Mouse (Mus musculus): ENCODE data around the gene Proca1. TPM values are rescaled to one million over a fixed set of nuclear protein-coding genes. Genes with fewer than 3 reads are reported as not detected.
A peak's percentile ranks its signal among the peaks of the same experiment; 100 is the strongest.

Gene Proca1
- polyA plus RNA-seq, 1 experiment: 1.7 TPM

DNA sequence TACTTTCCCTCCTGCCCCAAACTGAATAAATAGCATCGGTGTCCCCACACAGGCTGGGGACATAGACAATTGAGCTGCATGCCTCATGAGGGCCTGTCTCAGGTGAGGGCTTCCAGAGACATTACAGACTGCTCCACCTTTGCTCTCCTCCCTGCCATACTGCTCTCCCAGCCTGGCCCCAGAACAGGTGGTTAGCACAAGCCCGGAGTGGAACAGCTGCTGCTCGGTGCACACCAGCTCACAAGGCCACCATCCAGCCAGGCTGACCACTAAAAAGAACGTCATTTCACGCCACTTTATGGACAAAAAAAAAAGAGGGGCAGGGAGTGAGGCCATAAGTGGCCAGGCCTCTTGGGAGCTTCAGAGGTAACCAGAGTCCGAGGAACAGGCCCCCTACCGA lies 14.0 kb downstream of the Proca1 start:
- TF ChIP-seq POLR2A (IDR thresholded peaks at IDR 0.05; ENCODE audit: low read depth, low read length) (no peak), CTCF (IDR thresholded peaks at IDR 0.05; ENCODE audit: borderline replicate concordance, insufficient read depth, low read length) (no peak)
- H3K27ac ChIP-seq (ENCODE audit: insufficient read depth, low read length): no peak overlapping the region
- no peak overlapping the region for H3K4me3 ChIP-seq (ENCODE audit: insufficient read depth, low read length)
- H3K4me1 ChIP-seq (ENCODE audit: control insufficient read depth, insufficient read depth, low read length): no peaks in the 10 kb centered on the region

DNA sequence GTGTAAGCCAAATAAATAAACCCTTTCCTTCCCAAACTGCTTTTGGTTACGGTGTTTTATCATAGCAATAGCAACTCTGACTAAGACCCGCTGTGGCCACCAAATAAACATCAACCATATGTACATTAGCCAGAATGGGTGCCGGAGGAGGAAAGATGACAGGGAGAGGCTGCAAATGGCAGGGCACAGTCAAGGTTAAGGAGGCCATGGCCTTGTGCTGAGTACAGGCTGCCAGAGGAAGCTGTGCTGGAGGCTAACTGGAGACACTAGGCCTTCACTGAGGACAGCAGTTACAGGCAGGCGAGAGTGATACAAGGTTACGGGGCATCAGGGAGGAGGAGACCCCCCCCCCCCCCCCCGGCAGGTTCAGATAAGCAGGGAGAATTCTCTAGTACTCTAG lies 16.7 kb downstream of the Proca1 start:
- H3K27ac ChIP-seq (ENCODE audit: insufficient read depth, low read length): no peak overlapping the region
- H3K4me3 ChIP-seq (ENCODE audit: insufficient read depth, low read length): no peak overlapping the region
- H3K4me1 ChIP-seq (ENCODE audit: control insufficient read depth, insufficient read depth, low read length): no peaks in the 10 kb centered on the region
- TF ChIP-seq POLR2A (IDR thresholded peaks at IDR 0.05; ENCODE audit: low read depth, low read length) (no peak), CTCF (IDR thresholded peaks at IDR 0.05; ENCODE audit: borderline replicate concordance, insufficient read depth, low read length) (no peak)

DNA sequence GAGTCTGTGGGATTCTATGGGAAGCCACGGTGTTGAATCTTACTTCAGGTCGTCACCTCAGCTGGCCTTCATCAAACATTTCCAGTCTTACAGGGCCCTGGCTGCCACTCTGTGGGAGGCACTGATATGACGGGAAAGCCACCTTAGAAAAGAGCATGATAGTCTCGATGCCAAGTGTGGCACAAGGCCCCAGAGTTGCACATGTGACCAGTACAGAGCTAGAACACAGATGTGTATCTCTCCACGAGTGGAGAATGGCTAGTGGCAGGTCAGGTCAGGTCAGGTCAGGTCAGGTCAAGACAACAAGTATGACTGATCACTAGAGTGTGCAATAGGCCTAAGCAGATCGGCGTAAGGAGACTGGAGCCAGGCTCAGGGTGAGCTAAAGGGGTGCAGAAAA lies 17.4 kb downstream of the Proca1 start:
- H3K27ac ChIP-seq (ENCODE audit: insufficient read depth, low read length): no peak overlapping the region
- no peak for TF ChIP-seq POLR2A (IDR thresholded peaks at IDR 0.05; ENCODE audit: low read depth, low read length)
- H3K4me3 ChIP-seq (ENCODE audit: insufficient read depth, low read length): no peak overlapping the region
- no peaks in the 10 kb centered on the region for H3K4me1 ChIP-seq (ENCODE audit: control insufficient read depth, insufficient read depth, low read length)

DNA sequence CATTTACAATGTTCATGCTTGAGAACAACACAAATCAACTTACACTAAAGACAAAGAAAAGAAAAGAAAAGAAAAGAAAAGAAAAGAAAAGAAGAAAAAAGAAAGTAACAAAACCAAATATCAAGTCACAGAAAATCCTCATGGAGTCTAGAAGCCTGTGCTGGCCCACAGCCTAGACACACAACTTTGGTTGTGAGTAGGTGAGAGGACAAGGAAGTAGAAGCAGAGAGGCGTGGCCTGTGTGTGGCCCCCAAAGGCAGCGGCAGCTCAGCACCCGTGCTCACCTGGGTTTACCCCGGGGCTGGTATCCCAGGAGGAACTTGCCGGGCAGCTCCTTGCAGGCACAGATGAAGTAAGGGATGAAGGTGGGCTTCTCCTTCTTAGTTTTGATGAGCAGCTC lies 18.3 kb downstream of the Proca1 start:
- Histone ChIP-seq H3K4me1 (ENCODE audit: control insufficient read depth, insufficient read depth, low read length) (no peaks in the 10 kb centered on the region), H3K4me3 (ENCODE audit: insufficient read depth, low read length) (no peak overlapping the region), H3K27ac (ENCODE audit: insufficient read depth, low read length) (no peak overlapping the region)
- TF ChIP-seq CTCF (IDR thresholded peaks at IDR 0.05; ENCODE audit: borderline replicate concordance, insufficient read depth, low read length) (no peak), POLR2A (IDR thresholded peaks at IDR 0.05; ENCODE audit: low read depth, low read length) (no peak)

DNA sequence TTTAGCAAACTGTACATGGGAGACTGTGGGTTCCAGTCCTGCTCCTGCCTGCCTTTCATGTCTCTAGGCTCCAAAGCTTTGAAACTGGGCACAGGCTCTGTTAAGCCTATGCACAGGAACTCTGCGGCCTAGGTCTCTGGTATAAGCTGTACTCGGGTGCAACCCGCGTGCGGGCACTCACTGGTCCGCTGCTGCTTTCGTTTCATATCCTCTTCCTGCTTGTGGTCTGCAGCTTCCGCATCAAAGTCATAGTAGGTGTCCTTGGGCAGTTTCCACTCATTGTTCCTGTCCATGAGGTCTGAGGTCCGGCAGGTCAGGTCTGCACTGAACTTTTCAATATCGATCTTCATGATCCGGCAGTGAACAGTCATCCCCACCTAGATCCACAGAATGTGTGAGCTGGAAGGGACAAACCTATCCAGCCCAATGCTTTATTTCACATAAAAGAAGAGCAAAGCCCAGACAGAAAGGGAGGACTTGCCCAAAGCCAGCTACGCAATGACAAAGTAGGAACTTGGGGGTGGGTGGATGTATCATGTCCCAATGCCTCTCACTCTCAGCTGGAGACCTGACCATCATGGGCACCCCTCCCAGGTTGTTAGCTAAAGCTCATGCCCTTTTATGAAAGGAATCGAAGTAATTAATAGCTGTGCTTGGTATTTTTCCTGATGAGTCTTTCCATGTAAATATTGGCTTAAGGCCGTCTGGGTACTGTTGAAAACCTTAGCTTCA lies 20.1 kb downstream of the Proca1 start:
- Histone ChIP-seq H3K4me3 (ENCODE audit: insufficient read depth, low read length) (no peak overlapping the region), H3K27ac (ENCODE audit: insufficient read depth, low read length) (no peak overlapping the region), H3K4me1 (ENCODE audit: control insufficient read depth, insufficient read depth, low read length) (no peaks in the 10 kb centered on the region)
- TF ChIP-seq POLR2A (IDR thresholded peaks at IDR 0.05; ENCODE audit: low read depth, low read length) (no peak), CTCF (IDR thresholded peaks at IDR 0.05; ENCODE audit: borderline replicate concordance, insufficient read depth, low read length) (no peak)

DNA sequence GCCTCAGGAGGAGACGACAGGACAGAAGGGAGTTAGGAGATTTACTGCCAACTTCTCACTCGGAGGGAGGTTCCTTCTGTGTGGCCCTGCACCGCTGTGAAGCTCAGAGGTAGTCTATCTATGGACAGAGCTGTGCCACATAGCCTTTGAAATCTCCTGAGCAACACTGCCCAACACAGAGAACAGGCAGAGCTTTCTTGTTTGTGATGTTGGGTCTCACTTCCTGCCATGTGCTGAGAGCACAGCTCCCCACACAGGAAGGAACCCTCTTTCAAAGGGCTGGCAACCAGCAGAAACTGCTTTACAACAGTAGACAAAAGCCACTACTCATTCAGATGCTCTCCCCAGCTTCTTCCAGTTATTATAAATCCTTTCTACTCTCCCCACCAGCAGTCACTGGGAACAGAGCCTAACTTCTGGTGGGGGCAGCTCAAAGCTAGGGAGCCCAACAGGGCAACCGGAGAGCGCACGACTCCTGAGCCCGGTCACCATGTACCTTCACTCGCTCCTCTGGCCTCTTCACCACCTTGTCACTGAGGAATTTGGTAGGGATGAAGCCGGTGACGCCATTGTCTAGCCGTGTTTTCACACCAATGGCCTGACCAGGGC lies 22.6 kb downstream of the Proca1 start:
- no peak for TF ChIP-seq CTCF (IDR thresholded peaks at IDR 0.05; ENCODE audit: borderline replicate concordance, insufficient read depth, low read length)
- TF ChIP-seq POLR2A (IDR thresholded peaks at IDR 0.05; ENCODE audit: low read depth, low read length): no peak
- no peak overlapping the region for H3K4me3 ChIP-seq (ENCODE audit: insufficient read depth, low read length)
- no peaks in the 10 kb centered on the region for H3K4me1 ChIP-seq (ENCODE audit: control insufficient read depth, insufficient read depth, low read length)
- H3K27ac ChIP-seq (ENCODE audit: insufficient read depth, low read length): no peak overlapping the region

DNA sequence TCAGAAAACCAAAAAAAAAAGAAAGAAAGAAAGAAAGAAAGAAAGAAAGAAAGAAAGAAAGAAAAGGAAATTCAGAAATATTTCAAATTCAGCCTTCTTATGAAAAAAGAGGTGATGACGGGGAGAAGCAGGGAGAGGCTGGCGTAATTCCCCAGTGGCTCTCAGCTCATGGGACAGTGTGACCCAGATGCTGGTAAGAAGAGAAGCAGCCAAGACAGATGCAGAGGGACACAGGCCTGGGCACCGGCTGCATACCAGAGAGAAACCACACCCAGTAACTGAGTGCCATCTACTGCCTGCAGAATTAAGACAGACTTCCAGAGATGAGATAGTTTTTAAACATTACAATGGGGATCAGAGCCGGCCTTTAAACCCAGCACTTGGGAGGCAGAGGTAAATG lies 30.4 kb downstream of the Proca1 start:
- no peak overlapping the region for H3K4me3 ChIP-seq (ENCODE audit: insufficient read depth, low read length)
- TF ChIP-seq POLR2A (IDR thresholded peaks at IDR 0.05; ENCODE audit: low read depth, low read length) (no peak), CTCF (IDR thresholded peaks at IDR 0.05; ENCODE audit: borderline replicate concordance, insufficient read depth, low read length) (no peak)
- no peaks in the 10 kb centered on the region for H3K4me1 ChIP-seq (ENCODE audit: control insufficient read depth, insufficient read depth, low read length)
- H3K27ac ChIP-seq (ENCODE audit: insufficient read depth, low read length): no peak overlapping the region

DNA sequence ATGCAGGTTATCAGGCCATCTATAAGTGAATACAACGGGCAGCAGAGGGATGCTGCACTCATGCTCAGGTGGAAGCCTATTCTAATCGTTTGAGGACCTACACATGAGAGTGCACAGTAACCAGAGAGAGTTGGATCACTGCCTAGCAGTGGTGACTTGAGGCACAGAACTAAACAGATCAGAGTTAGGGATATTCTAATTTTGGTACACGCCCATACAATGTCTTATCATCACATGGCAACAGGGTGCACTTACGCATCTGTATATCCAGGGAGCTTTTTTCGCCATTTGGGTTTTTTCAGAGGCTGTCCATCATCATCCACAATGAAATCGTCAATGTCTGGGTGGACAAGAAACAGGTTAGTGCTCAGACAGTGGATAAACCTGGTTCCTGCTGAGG lies 38.3 kb downstream of the Proca1 start:
- H3K27ac ChIP-seq (ENCODE audit: insufficient read depth, low read length): no peak overlapping the region
- TF ChIP-seq CTCF (IDR thresholded peaks at IDR 0.05; ENCODE audit: borderline replicate concordance, insufficient read depth, low read length): no peak
- no peak for TF ChIP-seq POLR2A (IDR thresholded peaks at IDR 0.05; ENCODE audit: low read depth, low read length)
- no peak overlapping the region for H3K4me3 ChIP-seq (ENCODE audit: insufficient read depth, low read length)
- no peaks in the 10 kb centered on the region for H3K4me1 ChIP-seq (ENCODE audit: control insufficient read depth, insufficient read depth, low read length)

DNA sequence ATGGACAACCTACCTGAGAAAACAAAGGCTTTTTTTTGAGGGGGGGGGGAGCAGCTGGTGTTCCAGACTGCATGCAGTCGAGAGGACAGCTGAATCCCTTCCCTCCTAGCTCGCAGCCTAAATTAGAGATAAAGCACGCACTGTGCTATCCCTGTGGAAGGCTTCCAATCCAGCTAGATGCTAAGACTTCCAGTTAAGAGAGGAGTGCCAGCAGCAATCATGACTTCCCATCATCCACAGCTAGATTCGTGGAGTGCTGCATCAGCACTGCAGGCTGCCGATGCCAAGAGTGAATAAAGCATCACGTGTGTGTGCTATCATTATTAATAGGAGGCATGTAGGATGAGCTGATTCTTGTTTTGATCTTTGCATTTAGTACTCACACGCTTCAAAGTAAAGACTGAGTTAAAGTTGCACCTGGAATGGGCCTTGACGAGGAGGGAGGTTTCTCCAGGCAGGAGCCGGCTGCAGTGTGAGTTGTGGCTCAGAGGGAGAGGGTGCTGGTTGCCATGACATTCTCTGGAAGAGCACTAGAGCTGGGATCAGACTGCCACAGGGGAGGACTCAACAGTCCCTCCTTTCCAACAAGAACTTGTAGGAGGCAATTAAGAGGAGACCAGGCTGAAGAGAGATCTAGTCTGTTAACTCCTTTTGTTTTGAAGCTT lies 47.1 kb downstream of the Proca1 start:
- TF ChIP-seq CTCF (IDR thresholded peaks at IDR 0.05; ENCODE audit: borderline replicate concordance, insufficient read depth, low read length) (no peak), POLR2A (IDR thresholded peaks at IDR 0.05; ENCODE audit: low read depth, low read length) (no peak)
- Histone ChIP-seq H3K4me3 (ENCODE audit: insufficient read depth, low read length) (no peak overlapping the region), H3K27ac (ENCODE audit: insufficient read depth, low read length) (no peak overlapping the region), H3K4me1 (ENCODE audit: control insufficient read depth, insufficient read depth, low read length) (peaks cover 2% of the 10 kb centered on the region; the same call in 1 of the 2 replicates)

DNA sequence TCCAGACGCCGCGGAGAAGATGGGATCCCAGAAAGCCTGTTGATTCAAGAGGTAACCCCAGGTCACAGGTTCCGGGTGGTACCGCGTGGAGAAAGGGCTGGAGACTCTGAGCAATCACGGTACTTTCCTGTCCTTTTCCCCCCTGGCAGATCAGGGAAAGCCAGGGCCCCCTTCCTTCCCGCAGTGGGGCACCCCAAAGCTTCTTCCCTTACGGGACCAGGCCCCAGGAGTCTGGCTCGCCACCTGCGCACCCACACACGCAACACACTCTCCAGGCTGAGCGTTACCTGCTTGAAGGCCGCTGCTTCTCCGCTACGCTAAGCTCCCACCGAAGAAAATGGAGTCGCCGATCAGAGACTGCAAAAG lies 52.1 kb downstream of the Proca1 start:
- peaks cover 2% of the 10 kb centered on the region; the same call in 1 of the 2 replicates for H3K4me1 ChIP-seq (ENCODE audit: control insufficient read depth, insufficient read depth, low read length)
- H3K27ac ChIP-seq (ENCODE audit: insufficient read depth, low read length): peak overlapping the region; percentile 96; the same call in 1 of the 2 replicates
- TF ChIP-seq POLR2A (IDR thresholded peaks at IDR 0.05; ENCODE audit: low read depth, low read length) (no peak), CTCF (IDR thresholded peaks at IDR 0.05; ENCODE audit: borderline replicate concordance, insufficient read depth, low read length) (no peak)

More for the DNA sequence above, 52.1 kb downstream of the Proca1 start:
- peak overlapping the region; percentile 78 for H3K4me3 ChIP-seq (ENCODE audit: insufficient read depth, low read length)
